Mouse (Mus musculus): ENCODE measurements at regions not wholly inside any gene's neighbourhood (a gene's known extent, or its start where the extent isn't known, plus 50 kb on each side); places are given as distances from the start of the nearest gene placed in this dataset.

GRCm38 (mm10) chr6:143327788-143328187 lies 160.8 kb downstream of the Etnk1 start:
- Histone ChIP-seq H3K4me3 (ENCODE audit: insufficient read depth, low read length) (no peak overlapping the region), H3K27ac (ENCODE audit: insufficient read depth, low read depth, low read length) (no peak overlapping the region), H3K4me1 (ENCODE audit: control insufficient read depth, insufficient read depth, low read length) (no peaks in the 10 kb centered on the region)
- TF ChIP-seq POLR2A (IDR thresholded peaks at IDR 0.05; ENCODE audit: borderline replicate concordance, low read depth, low read length): no peak
- peak; percentile 37; the same call in 1 of the 2 replicates for TF ChIP-seq CTCF (IDR thresholded peaks at IDR 0.05; ENCODE audit: low read depth, low read length)

DNA sequence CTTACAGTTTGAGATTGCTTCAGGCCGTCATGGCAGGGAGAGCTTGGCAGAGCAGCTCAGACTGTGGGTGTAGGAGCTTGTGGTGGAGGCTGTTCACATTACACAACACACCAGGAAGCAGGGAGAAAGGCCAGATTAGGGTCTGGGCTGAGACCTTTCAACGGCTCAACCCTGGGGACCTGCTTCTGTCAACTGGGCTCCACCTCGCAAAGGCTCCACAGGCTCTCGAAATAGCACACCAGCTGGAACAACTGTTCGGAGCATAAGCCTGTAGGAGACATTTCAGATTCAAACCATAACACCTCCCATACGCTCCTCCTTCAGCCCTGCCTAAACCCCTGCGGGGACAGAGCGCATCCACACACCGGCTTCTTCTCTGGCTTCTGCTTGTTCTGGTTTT lies 161.2 kb downstream of the Etnk1 start:
- no peak overlapping the region for H3K27ac ChIP-seq (ENCODE audit: insufficient read depth, low read depth, low read length)
- no peaks in the 10 kb centered on the region for H3K4me1 ChIP-seq (ENCODE audit: control insufficient read depth, insufficient read depth, low read length)
- no peak overlapping the region for H3K4me3 ChIP-seq (ENCODE audit: insufficient read depth, low read length)
- no peak for TF ChIP-seq POLR2A (IDR thresholded peaks at IDR 0.05; ENCODE audit: borderline replicate concordance, low read depth, low read length)
- no peak for TF ChIP-seq CTCF (IDR thresholded peaks at IDR 0.05; ENCODE audit: low read depth, low read length)

GRCm38 (mm10) chr6:143329096-143329495 lies 162.1 kb downstream of the Etnk1 start:
- Histone ChIP-seq H3K4me3 (ENCODE audit: insufficient read depth, low read length) (no peak overlapping the region), H3K4me1 (ENCODE audit: control insufficient read depth, insufficient read depth, low read length) (no peaks in the 10 kb centered on the region), H3K27ac (ENCODE audit: insufficient read depth, low read depth, low read length) (no peak overlapping the region)
- TF ChIP-seq CTCF (IDR thresholded peaks at IDR 0.05; ENCODE audit: low read depth, low read length) (no peak), POLR2A (IDR thresholded peaks at IDR 0.05; ENCODE audit: borderline replicate concordance, low read depth, low read length) (no peak)

DNA sequence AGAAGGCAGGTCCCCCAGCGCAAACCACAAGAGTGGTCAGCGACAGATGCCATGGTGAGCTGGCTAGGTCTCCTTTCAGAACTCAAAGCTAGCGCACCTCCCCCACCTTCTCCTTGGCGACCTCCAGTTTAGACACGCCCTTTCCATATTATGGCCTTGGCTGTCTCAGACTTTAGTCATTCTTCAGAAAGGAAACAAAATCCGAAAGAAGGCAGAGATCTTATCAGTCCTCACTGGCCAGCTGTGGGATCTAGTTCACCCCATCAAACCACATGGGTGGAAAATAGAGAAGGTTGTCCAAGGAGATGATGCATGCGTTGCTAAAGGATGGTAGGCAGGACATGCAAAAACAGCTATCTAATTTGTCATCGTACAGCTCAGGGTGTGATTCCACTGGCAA lies 166.5 kb downstream of the Etnk1 start:
- H3K27ac ChIP-seq (ENCODE audit: insufficient read depth, low read depth, low read length): no peak overlapping the region
- H3K4me1 ChIP-seq (ENCODE audit: control insufficient read depth, insufficient read depth, low read length): peaks cover 4% of the 10 kb centered on the region
- no peak overlapping the region for H3K4me3 ChIP-seq (ENCODE audit: insufficient read depth, low read length)
- TF ChIP-seq CTCF (IDR thresholded peaks at IDR 0.05; ENCODE audit: low read depth, low read length): no peak
- TF ChIP-seq POLR2A (IDR thresholded peaks at IDR 0.05; ENCODE audit: borderline replicate concordance, low read depth, low read length): no peak

GRCm38 (mm10) chr6:143336574-143336973 lies 169.6 kb downstream of the Etnk1 start:
- TF ChIP-seq POLR2A (IDR thresholded peaks at IDR 0.05; ENCODE audit: borderline replicate concordance, low read depth, low read length) (no peak), CTCF (IDR thresholded peaks at IDR 0.05; ENCODE audit: low read depth, low read length) (no peak)
- Histone ChIP-seq H3K27ac (ENCODE audit: insufficient read depth, low read depth, low read length) (no peak overlapping the region), H3K4me3 (ENCODE audit: insufficient read depth, low read length) (no peak overlapping the region), H3K4me1 (ENCODE audit: control insufficient read depth, insufficient read depth, low read length) (peaks cover 4% of the 10 kb centered on the region)

DNA sequence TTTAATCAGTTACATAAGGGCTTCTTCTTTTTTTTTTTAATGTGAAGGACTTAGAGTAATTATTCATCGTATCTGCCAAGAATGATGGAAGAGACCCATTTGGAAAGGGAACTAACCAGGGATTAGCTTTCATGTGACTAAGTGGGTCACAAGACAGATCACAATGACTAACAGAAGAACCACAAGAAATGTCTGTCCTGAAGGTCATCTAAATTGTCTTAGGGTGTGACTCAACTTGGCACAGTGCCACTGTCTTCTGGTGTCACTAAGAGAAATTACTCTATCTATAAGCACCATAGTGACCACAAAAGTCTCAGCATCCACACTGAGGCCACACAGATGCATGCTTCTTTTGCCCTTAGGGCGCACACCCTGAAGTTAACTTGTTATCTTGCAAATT lies 182.0 kb downstream of the Etnk1 start:
- Histone ChIP-seq H3K4me3 (ENCODE audit: insufficient read depth, low read length) (no peak overlapping the region), H3K4me1 (ENCODE audit: control insufficient read depth, insufficient read depth, low read length) (peaks cover 19% of the 10 kb centered on the region)
- TF ChIP-seq POLR2A (IDR thresholded peaks at IDR 0.05; ENCODE audit: borderline replicate concordance, low read depth, low read length): no peak
- TF ChIP-seq CTCF (IDR thresholded peaks at IDR 0.05; ENCODE audit: low read depth, low read length): no peak

GRCm38 (mm10) chr6:143359320-143360032 lies 192.5 kb downstream of the Etnk1 start:
- Histone ChIP-seq H3K4me1 (ENCODE audit: control insufficient read depth, insufficient read depth, low read length) (peaks cover 14% of the 10 kb centered on the region), H3K27ac (ENCODE audit: insufficient read depth, low read depth, low read length) (no peak overlapping the region), H3K4me3 (ENCODE audit: insufficient read depth, low read length) (no peak overlapping the region)
- TF ChIP-seq CTCF (IDR thresholded peaks at IDR 0.05; ENCODE audit: low read depth, low read length) (no peak), POLR2A (IDR thresholded peaks at IDR 0.05; ENCODE audit: borderline replicate concordance, low read depth, low read length) (no peak)

More for the DNA sequence above, 182.0 kb downstream of the Etnk1 start:
- H3K27ac ChIP-seq (ENCODE audit: insufficient read depth, low read depth, low read length): peak overlapping the region; percentile 56

DNA sequence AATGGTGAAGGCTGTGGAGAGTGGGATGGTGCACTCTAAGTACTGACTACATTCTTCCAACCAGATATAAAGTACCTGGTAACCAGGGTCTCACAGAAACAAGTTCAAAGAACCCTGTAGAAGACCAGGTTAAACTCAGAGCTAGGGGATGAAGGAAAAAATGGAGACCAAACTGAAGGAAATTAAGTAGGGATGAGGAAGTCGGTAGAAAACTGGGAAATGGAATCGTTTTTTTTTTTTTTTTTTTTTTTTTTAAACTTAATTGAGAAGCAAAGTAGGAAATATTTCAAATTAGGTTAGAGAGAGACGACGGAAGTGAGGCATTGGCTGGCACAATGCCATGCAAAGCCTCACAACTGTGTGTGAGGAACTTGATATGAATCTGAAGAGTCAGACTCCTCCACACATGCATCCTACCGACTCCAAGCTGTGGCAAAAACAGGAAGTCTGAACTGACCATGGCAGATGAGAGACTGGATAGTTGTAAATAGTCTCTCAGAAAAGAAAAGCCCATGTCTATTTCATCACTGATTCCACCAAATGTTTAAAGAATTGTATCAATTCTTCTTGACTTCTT lies 194.2 kb downstream of the Etnk1 start:
- H3K4me3 ChIP-seq (ENCODE audit: insufficient read depth, low read length): no peak overlapping the region
- TF ChIP-seq POLR2A (IDR thresholded peaks at IDR 0.05; ENCODE audit: borderline replicate concordance, low read depth, low read length): no peak
- TF ChIP-seq CTCF (IDR thresholded peaks at IDR 0.05; ENCODE audit: low read depth, low read length): no peak
- peak overlapping the region; percentile 73 for H3K27ac ChIP-seq (ENCODE audit: insufficient read depth, low read depth, low read length)
- peaks cover 14% of the 10 kb centered on the region for H3K4me1 ChIP-seq (ENCODE audit: control insufficient read depth, insufficient read depth, low read length)

- Histone ChIP-seq H3K27ac (ENCODE audit: insufficient read depth, low read depth, low read length) (peak overlapping the region; percentile 73), H3K4me1 (ENCODE audit: control insufficient read depth, insufficient read depth, low read length) (peaks cover 14% of the 10 kb centered on the region), H3K4me3 (ENCODE audit: insufficient read depth, low read length) (no peak overlapping the region)
- TF ChIP-seq CTCF (IDR thresholded peaks at IDR 0.05; ENCODE audit: low read depth, low read length) (no peak), POLR2A (IDR thresholded peaks at IDR 0.05; ENCODE audit: borderline replicate concordance, low read depth, low read length) (no peak)
These were observed 194.9 kb downstream of the Etnk1 start for GRCm38 (mm10) chr6:143361963-143362362.

DNA sequence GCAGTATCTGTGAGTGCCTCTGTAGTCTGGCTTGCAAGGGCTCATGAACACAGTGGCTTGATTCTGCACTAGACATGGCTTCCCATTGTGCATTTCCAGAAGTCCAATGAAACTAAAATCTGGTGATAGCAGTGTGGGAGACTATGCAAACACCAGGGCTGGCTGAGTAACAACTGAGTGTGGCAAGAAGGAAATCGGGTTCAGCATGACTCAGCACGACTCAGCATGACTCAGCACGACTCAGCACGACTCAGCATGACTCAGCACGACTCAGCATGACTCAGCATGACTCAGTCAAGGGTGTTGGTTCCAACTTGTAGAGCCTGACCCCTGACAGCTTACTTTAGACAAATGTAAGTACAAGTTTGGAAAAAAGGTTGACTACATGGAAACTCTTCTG lies 198.8 kb downstream of the Etnk1 start:
- Histone ChIP-seq H3K4me1 (ENCODE audit: control insufficient read depth, insufficient read depth, low read length) (peaks cover 9% of the 10 kb centered on the region), H3K4me3 (ENCODE audit: insufficient read depth, low read length) (no peak overlapping the region), H3K27ac (ENCODE audit: insufficient read depth, low read depth, low read length) (no peak overlapping the region)
- TF ChIP-seq POLR2A (IDR thresholded peaks at IDR 0.05; ENCODE audit: borderline replicate concordance, low read depth, low read length): no peak
